Mouse (Mus musculus) spleen, adult 2 months (tissue): ENCODE results near the gene Rbm26. TPM values are rescaled to one million over a fixed set of nuclear protein-coding genes. Genes with fewer than 3 reads are reported as not detected.
A peak's percentile ranks its signal among the peaks of the same experiment; 100 is the strongest.

Experiments
- DNase-seq, 2 experiments: peaks; one replicate each; pipeline versions ENCODE4 v3.0.0 to v3.0.0-alpha.2; 2012 to 2021; ENCODE audit warnings: low spot score in 2 of 2, low read depth in 1 of 2
- H3K27ac ChIP-seq: fragments of 200-500 bp; 2 replicates; pipeline ENCODE4 v1.5.1; 2012; ENCODE audit warnings: low read length, inconsistent platforms; ENCODE audit not compliant: insufficient read depth
- H3K27me3 ChIP-seq: fragments of 200-500 bp; 2 replicates; pipeline ENCODE4 v1.6.1; 2012; ENCODE audit warnings: mild to moderate bottlenecking, moderate library complexity, low read length, inconsistent platforms; ENCODE audit not compliant: control insufficient read depth, insufficient read depth
- H3K36me3 ChIP-seq: fragments of 200-500 bp; 2 replicates; pipeline ENCODE4 v1.6.1; 2012; ENCODE audit warnings: mild to moderate bottlenecking, low read length, inconsistent platforms; ENCODE audit not compliant: control insufficient read depth, insufficient read depth
- H3K4me1 ChIP-seq: fragments of 200-500 bp; 2 replicates; pipeline ENCODE4 v1.6.1; 2011; ENCODE audit warnings: inconsistent platforms; ENCODE audit not compliant: control insufficient read depth, insufficient read depth, insufficient read length
- H3K4me3 ChIP-seq: fragments of 200-500 bp; 2 replicates; pipeline ENCODE4 v1.5.1; 2011; ENCODE audit warnings: mild to moderate bottlenecking, inconsistent platforms; ENCODE audit not compliant: insufficient read depth, insufficient read length; ENCODE audit errors: extremely low read depth
- CTCF ChIP-seq: fragments of 200-500 bp; IDR thresholded peaks from 2 replicates; pipeline ENCODE4 v1.5.1; 2011; ENCODE audit warnings: mild to moderate bottlenecking, inconsistent platforms; ENCODE audit not compliant: insufficient read depth, insufficient read length, insufficient replicate concordance; ENCODE audit errors: extremely low read depth
- POLR2A ChIP-seq: fragments of 200-500 bp; IDR thresholded peaks from 2 replicates; pipeline ENCODE4 v1.6.1; 2011; ENCODE audit warnings: low read depth, low read length, inconsistent platforms
- WGBS: fragments of 180-500 bp; shearing (Covaris S2); methylation state at CpG from one replicate; pipeline ENCODE4 v1.1.7; 2018; 5-methylcytosine and 5-hydroxymethylcytosine counted together
- polyA plus RNA-seq: library from polyadenylated mRNA; depleted of rRNA; stranded (reverse); fragments of >200 nt; gene quantifications from 2 replicates; pipeline ENCODE4 v1.2.3, GENCODE M21; 2012

The Rbm26 gene
- polyA plus RNA-seq, 1 experiment: 9.4 TPM

DNA sequence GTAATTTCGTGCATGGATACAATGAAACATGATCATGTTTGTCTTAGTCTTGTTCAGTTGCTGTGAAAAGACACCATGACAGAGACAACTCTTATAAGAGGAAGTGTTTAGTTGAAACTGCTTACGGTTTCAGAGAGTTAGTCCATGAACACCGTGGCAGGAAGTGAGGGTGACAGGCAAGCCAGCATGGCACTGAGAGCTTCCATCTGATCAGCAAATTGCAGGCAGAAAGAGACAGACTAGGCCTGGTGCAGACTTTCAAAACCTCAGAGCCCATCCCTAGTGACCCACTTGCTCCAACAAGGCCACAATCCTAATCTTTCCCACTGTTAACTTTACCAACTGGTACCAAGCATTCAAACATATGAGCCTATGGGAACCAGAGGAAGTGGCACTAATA is 5.7 kb upstream of the Rbm26 start:
- no peak for TF ChIP-seq POLR2A
- TF ChIP-seq CTCF: no peak
- no peak for DNase-seq
- no peak overlapping the region for H3K4me3 ChIP-seq
- WGBS: 31% methylated on average over 3 of the region's 3 CpGs
- no peaks in the 10 kb centered on the region for H3K4me1 ChIP-seq
- no peak overlapping the region for H3K27ac ChIP-seq
- no peaks in the 10 kb centered on the region for H3K36me3 ChIP-seq
- H3K27me3 ChIP-seq: no peaks in the 10 kb centered on the region

DNA sequence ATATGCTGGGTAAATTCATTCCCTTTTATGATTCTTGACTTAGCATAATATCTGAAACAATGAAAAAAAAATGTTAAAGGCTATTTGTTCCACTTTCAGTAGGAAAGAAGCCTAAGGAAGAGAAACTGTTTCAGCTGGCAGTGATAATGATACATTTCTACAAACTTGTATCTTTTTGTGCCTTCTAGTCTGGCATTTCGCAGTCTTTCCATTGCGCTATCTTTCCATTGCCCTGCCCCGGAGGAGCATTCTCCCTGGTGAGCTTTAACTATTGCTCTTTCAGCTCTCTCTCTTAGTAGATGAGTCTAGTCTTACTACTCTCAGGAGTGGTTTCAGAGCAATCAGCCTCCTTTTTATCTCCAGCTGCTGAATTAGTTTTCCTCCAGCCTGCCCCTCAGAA is 2.6 kb upstream of the Rbm26 start:
- no peaks in the 10 kb centered on the region for H3K27me3 ChIP-seq
- no peak for TF ChIP-seq POLR2A
- no peak for TF ChIP-seq CTCF
- H3K27ac ChIP-seq: no peak overlapping the region
- no peak overlapping the region for H3K4me3 ChIP-seq
- H3K36me3 ChIP-seq: no peaks in the 10 kb centered on the region
- 88% methylated on average over 3 of the region's 3 CpGs for WGBS
- DNase-seq: no peak
- peaks cover 8% of the 10 kb centered on the region; the same call in 1 of the 2 replicates for H3K4me1 ChIP-seq

DNA sequence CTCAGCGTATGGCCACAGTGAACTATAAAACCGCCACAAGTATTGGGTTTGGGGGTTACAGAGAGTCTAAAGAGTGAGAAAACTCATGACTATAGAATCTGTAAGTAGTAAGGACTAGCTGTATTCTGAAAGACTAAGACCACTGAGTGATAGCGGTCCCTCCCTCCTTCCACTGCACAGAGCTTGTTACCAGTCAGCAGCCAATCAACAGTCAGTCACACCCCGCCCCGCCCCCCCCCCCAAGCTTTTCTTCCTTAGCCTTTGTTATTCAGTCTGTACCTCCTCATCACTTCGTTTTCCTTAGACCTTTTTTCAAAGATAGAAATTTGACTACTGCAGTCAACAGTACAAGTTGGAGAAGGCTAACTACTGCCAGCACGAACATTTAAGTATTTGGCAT is 1.9 kb upstream of the Rbm26 start:
- Histone ChIP-seq H3K27ac (no peak overlapping the region), H3K27me3 (no peaks in the 10 kb centered on the region), H3K4me1 (peaks cover 8% of the 10 kb centered on the region; the same call in 1 of the 2 replicates), H3K36me3 (no peaks in the 10 kb centered on the region), H3K4me3 (no peak overlapping the region)
- DNase-seq: no peak
- WGBS: 81% methylated on average over 7 of the region's 7 CpGs
- TF ChIP-seq CTCF: no peak
- no peak for TF ChIP-seq POLR2A

DNA sequence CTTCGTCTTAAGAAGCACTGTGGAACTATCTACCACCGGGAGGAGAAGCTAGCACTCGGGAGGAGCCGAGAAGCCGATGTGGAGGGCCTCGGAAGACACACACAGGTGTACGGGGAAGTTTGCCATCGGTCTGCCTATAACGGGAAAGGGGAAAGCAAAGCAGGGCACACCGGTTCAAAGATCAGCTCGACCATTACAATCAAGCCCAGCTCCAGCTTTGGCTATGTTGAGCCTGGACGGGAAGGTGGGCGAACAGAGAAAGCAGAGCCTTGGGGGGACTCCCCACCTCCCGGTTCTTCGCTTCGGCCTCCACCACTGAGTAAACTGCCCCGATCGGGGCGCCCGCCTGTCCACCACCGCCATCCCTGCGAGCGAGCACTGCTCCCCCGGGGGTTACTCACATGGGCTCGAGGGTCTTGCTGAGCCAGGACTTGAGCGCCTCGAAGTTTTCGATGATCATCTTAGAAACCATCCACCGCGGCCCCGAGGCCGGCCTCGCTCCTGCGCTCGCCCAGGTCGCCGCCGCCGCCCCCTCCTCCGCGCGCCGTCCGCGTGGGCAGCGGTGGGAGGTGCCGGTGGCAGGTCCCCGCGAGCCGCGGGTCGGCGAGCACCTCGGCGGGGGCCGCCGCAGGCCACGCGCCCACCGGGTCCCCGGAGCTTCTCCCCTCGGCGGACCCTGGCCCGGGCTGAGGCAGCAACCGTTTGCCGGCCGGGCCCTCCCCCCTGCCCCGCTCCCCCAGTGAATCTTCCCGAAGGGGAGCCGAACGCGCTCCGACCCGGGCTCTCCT is 552 bp downstream of the Rbm26 start:
- 1% methylated on average over 73 of the region's 74 CpGs for WGBS
- peaks cover 11% of the 10 kb centered on the region; the same call in 1 of the 2 replicates for H3K4me1 ChIP-seq
- H3K36me3 ChIP-seq: no peaks in the 10 kb centered on the region
- H3K4me3 ChIP-seq: peak overlapping the region; percentile 94
- peak overlapping the region; percentile 83 for H3K27ac ChIP-seq
- no peaks in the 10 kb centered on the region for H3K27me3 ChIP-seq
- no peak for TF ChIP-seq POLR2A
- no peak for TF ChIP-seq CTCF
- peak in 1 of 2 experiments; percentile 42 for DNase-seq

DNA sequence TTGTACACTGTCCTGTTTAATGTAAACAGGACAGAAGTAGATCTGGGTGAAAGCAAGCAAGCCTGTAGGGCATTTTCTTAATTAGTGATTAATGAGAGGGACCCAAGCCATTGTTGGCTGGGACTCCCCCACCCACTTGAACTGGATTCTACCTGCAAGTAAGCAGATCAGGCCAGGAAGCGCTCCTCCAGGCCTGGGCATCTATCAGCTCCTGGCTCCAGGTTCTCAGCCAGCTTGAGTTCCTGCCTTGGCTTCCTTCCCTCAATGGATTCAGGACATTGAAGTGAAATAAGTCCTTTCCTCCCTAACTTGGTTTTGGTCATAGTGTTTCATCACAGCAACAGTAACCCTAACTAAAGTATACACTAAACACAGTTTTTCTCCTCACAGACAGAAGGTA is 9.9 kb downstream of the Rbm26 start:
- Histone ChIP-seq H3K4me3 (no peak overlapping the region), H3K27ac (no peak overlapping the region), H3K4me1 (no peaks in the 10 kb centered on the region; the same call in 1 of the 2 replicates), H3K36me3 (peaks cover 1% of the 10 kb centered on the region; the same call in 1 of the 2 replicates), H3K27me3 (no peaks in the 10 kb centered on the region)
- no peak for TF ChIP-seq POLR2A
- TF ChIP-seq CTCF: no peak
- WGBS: 93% methylated on average over 1 of the region's 1 CpGs
- no peak for DNase-seq

DNA sequence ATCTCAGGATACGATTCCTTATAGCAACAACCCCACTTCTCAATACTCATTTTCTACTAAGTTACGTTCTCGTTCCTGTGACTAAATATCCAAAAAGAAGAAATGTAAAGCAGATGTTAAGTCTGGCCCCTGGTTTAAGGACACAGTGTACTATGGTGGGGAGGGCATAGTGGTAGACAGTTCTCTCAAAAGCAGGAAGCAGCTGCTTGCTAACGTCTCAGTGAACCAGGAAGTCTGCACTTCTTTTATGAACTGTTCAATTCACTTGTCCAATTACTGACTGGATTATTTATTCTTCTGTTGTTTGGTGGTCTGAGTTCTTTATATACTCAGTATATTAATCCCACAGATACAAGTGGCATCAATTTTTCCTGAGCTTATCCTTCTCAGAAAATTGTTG is 12.3 kb downstream of the Rbm26 start:
- 21% methylated on average over 4 of the region's 4 CpGs for WGBS
- no peak for TF ChIP-seq POLR2A
- no peak for TF ChIP-seq CTCF
- Histone ChIP-seq H3K27ac (no peak overlapping the region), H3K4me3 (no peak overlapping the region), H3K4me1 (no peaks in the 10 kb centered on the region; the same call in 1 of the 2 replicates), H3K27me3 (no peaks in the 10 kb centered on the region), H3K36me3 (peaks cover 1% of the 10 kb centered on the region; the same call in 1 of the 2 replicates)
- DNase-seq: no peak

DNA sequence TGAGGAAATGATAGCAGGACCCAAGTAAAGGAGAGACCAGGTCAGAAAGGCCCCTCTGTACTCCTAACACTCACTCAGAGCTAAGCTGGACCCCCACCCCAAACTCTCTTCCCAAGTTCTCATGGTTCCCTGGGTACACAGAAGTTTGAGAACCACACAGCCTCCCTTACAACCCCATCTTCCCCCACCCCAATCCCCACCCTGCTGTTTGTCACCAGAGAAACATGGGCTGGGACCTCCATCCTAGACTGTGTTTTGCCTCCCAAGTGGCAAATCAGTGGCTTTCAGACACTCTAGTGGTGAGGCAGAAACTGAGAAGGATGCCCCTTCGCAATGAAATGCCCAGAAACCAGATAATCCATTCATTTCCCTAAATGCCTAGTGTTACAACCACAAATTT is 15.8 kb downstream of the Rbm26 start:
- Histone ChIP-seq H3K27me3 (no peaks in the 10 kb centered on the region), H3K27ac (no peak overlapping the region), H3K36me3 (peaks cover 5% of the 10 kb centered on the region), H3K4me1 (no peaks in the 10 kb centered on the region; the same call in 1 of the 2 replicates), H3K4me3 (no peak overlapping the region)
- 90% methylated on average over 1 of the region's 1 CpGs for WGBS
- TF ChIP-seq POLR2A: no peak
- no peak for DNase-seq
